8 mouse cellular contexts compared by ENCODE assay signal in the genomic region with DNA sequence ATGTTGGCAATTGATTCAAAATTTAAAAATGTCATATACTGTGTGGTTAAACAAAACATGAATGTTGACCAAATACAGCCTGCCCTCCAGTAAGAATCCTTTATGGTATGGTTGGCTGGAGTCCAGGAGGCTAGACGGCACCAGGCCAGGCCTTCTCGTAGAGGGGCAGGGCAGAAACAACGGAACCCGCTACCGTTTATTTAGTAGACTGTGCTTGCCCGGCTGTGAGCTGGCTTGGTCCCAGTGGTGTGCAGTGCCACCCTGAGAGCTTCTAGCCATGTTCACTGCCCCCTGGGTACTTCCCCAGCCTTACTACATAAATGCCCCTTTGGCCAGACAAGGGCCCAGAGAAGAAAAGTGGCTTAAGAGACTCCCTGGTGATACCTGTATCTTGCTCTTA.
DNase-seq lines count a peak whose midpoint lies in the region; ATAC-seq and TF ChIP-seq lines count a peak whose summit lies in the region.

No protein-coding gene starts in this region.

- ATAC-seq in forebrain, postnatal 0 days = no peak
- no peak for ATAC-seq in forebrain, embryonic 11.5 days (replicated peaks; ENCODE audit: low FRiP score)
- ATAC-seq in liver, embryonic 14.5 days (ENCODE audit: insufficient read depth) = 0 out of 2 replicates have a peak, but pooled peaks have one; percentile 10

- no peaks in the 10 kb centered on the region for H3K9me3 ChIP-seq in forebrain, postnatal 0 days (ENCODE audit: low read length)
- no peaks in the 10 kb centered on the region for H3K9me3 ChIP-seq in forebrain, embryonic 11.5 days (ENCODE audit: control insufficient read depth, low read length)
- H3K9me3 ChIP-seq in liver, embryonic 14.5 days (ENCODE audit: control insufficient read depth, low read length) = no peaks in the 10 kb centered on the region

- 0 out of 2 replicates have a peak overlapping the region, but pooled peaks have one; percentile 9 for H3K27ac ChIP-seq in forebrain, postnatal 0 days (ENCODE audit: low read depth, low read length)
- no peak overlapping the region for H3K27ac ChIP-seq in forebrain, embryonic 11.5 days (ENCODE audit: low read depth, low read length)
- H3K27ac ChIP-seq in liver, embryonic 14.5 days = no peak overlapping the region; the same call in 1 of the 2 replicates

- H3K4me2 ChIP-seq in forebrain, postnatal 0 days (ENCODE audit: low read depth) = no peak overlapping the region
- no peak overlapping the region for H3K4me2 ChIP-seq in forebrain, embryonic 11.5 days (ENCODE audit: low read depth, low read length, severe bottlenecking)
- H3K4me2 ChIP-seq in liver, embryonic 14.5 days (ENCODE audit: low read depth) = no peak overlapping the region

- H3K4me3 ChIP-seq in forebrain, postnatal 0 days (ENCODE audit: low read depth, low read length) = no peak overlapping the region
- no peak overlapping the region for H3K4me3 ChIP-seq in forebrain, embryonic 11.5 days (ENCODE audit: low read depth, low read length)
- no peak overlapping the region for H3K4me3 ChIP-seq in liver, embryonic 14.5 days (ENCODE audit: insufficient read depth in 1 of 2, low read depth in 2 of 2, low read length in 2 of 2)

- peaks cover 51% of the 10 kb centered on the region for H3K4me1 ChIP-seq in forebrain, postnatal 0 days (ENCODE audit: insufficient read depth)
- H3K4me1 ChIP-seq in forebrain, embryonic 11.5 days (replicated peaks; ENCODE audit: control insufficient read depth, insufficient read depth, low read length) = peaks cover 51% of the 10 kb centered on the region
- H3K4me1 ChIP-seq in liver, embryonic 14.5 days (replicated peaks; ENCODE audit: control insufficient read depth in 2 of 2, insufficient read depth in 2 of 2, low read length in 1 of 2) = peaks cover 3 to 38% of the 10 kb centered on the region in 2 experiments

- no peaks in the 10 kb centered on the region for H3K27me3 ChIP-seq in forebrain, postnatal 0 days (ENCODE audit: insufficient read depth, low read length)
- H3K27me3 ChIP-seq in forebrain, embryonic 11.5 days (ENCODE audit: control insufficient read depth, insufficient read depth, low read length) = no peaks in the 10 kb centered on the region
- no peaks in the 10 kb centered on the region for H3K27me3 ChIP-seq in liver, embryonic 14.5 days (ENCODE audit: control insufficient read depth, insufficient read depth, low read length)

- TF ChIP-seq EP300 in liver, embryonic 14.5 days (IDR thresholded peaks at IDR 0.05; ENCODE audit: low read depth) = no peak

- no peak overlapping the region for H3K9ac ChIP-seq in forebrain, postnatal 0 days
- no peak overlapping the region for H3K9ac ChIP-seq in forebrain, embryonic 11.5 days (ENCODE audit: low read length)
- H3K9ac ChIP-seq in liver, embryonic 14.5 days (replicated peaks) = no peak overlapping the region

- no peak for TF ChIP-seq CTCF in forebrain, postnatal 0 days (IDR thresholded peaks at IDR 0.05; ENCODE audit: low read depth)
- TF ChIP-seq CTCF in liver, embryonic 14.5 days (IDR thresholded peaks at IDR 0.05; ENCODE audit: low read depth) = no peak

- H3K36me3 ChIP-seq in forebrain, postnatal 0 days (ENCODE audit: insufficient read depth) = peaks cover 2% of the 10 kb centered on the region; the same call in 1 of the 2 replicates
- no peaks in the 10 kb centered on the region for H3K36me3 ChIP-seq in forebrain, embryonic 11.5 days (ENCODE audit: control insufficient read depth, insufficient read depth, low read length)
- no peaks in the 10 kb centered on the region for H3K36me3 ChIP-seq in liver, embryonic 14.5 days (replicated peaks; ENCODE audit: control insufficient read depth, insufficient read depth, low read depth)

- WGBS in forebrain, postnatal 0 days = 23% methylated on average over 6 of the region's 6 CpGs
- 70% methylated on average over 6 of the region's 6 CpGs for WGBS in forebrain, embryonic 11.5 days
- 31% methylated on average over 6 of the region's 6 CpGs for whole genome bisulfite sequencing in liver, embryonic 14.5 days (ENCODE audit: insufficient replicate concordance)

- DNase-seq in forebrain, postnatal 0 days = no peak
- no peak for DNase-seq in forebrain, embryonic 11.5 days (ENCODE audit: low spot score)
- peak; percentile 57 for DNase-seq in urinary bladder, postnatal 14 days (ENCODE audit: low spot score)
- DNase-seq in urinary bladder, postnatal 4 days (ENCODE audit: low spot score in 2 of 2) = no peak
- DNase-seq in liver, embryonic 14.5 days (ENCODE audit: low read depth in 3 of 3, low spot score in 3 of 3) = no peak
- DNase-seq in thymus, postnatal 14 days = no peak
- DNase-seq in frontal cortex, postnatal 10 days (ENCODE audit: low spot score in 2 of 2) = no peak
- DNase-seq in urinary bladder, postnatal 36 days (ENCODE audit: low spot score in 2 of 2) = no peak
